Mouse (Mus musculus) bone marrow, adult 2 months (tissue): ENCODE results near the gene Dusp27.

Source experiments
- CTCF ChIP-seq: fragments of 200-500 bp; IDR thresholded peaks from 2 replicates; pipeline ENCODE4 v1.5.1; 2011; ENCODE audit warnings: low read length, control low read depth; ENCODE audit not compliant: control insufficient read depth, insufficient read depth
- POLR2A ChIP-seq: fragments of 200-500 bp; IDR thresholded peaks from 2 replicates; pipeline ENCODE4 v1.6.1; 2011; ENCODE audit warnings: low read depth, mild to moderate bottlenecking, control low read depth, low read length, borderline replicate concordance; ENCODE audit not compliant: control insufficient read depth

DNA sequence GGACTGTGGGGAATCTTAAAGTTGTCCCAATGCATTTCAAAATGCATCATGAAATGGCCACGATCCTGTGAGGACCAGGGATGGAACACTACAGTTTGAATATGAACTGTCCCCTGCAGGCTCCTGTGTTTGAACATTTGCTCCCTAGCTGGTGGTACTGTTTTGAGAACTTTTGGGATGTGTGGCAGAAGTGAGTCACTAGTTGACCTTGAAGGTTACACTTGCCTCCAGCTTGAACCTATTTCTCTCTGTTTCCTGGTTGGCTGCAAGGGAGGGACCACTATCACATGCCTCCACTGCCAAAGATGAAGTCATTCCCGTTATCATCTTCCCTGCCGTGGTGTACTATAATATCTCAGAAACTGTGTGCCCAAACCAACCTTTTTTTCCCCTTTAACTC is 12.7 kb downstream of the Dusp27 start:
- TF ChIP-seq POLR2A (no peak), CTCF (no peak)
